Mouse (Mus musculus): Measurements from ENCODE around the gene Pls3.
"Not testable (repeated sequence)": the region's sequence is repeated elsewhere in the genome, so short reads cannot be mapped to it uniquely, and the experiment has no call there.

Gene Pls3

GRCm38 (mm10) chrX:75777461-75777860 lies 97.5 kb downstream of the Pls3 start:
- no peak for DNase-seq (ENCODE audit: low read depth, low spot score)

GRCm38 (mm10) chrX:75764794-75765328 lies 110.1 kb downstream of the Pls3 start:
- DNase-seq (ENCODE audit: low read depth, low spot score): no peak

- no peak for DNase-seq (ENCODE audit: low read depth, low spot score)
These were observed 110.7 kb downstream of the Pls3 start for GRCm38 (mm10) chrX:75764135-75764793.

DNA sequence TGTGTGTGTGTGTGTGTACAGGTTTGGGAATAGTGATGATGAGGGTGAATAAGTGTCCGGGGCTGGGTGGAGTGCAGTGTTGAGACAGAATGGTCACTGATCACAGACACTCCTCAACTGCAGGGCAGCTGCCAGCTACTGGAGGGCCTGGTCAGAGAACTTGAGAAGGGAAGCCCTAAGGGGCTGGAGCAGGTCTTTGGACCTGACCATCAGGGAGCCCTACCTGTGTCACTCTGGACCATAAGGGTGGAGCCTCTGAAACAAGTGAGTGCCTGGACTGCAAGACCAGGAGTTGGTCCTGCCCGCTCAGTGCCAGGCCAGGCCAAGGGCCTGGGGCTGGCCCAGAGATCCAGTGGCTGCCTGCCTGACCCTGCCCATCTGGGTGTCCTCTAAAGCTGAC lies 115.5 kb downstream of the Pls3 start:
- not testable (repeated sequence) for DNase-seq (ENCODE audit: low read depth, low spot score)

DNA sequence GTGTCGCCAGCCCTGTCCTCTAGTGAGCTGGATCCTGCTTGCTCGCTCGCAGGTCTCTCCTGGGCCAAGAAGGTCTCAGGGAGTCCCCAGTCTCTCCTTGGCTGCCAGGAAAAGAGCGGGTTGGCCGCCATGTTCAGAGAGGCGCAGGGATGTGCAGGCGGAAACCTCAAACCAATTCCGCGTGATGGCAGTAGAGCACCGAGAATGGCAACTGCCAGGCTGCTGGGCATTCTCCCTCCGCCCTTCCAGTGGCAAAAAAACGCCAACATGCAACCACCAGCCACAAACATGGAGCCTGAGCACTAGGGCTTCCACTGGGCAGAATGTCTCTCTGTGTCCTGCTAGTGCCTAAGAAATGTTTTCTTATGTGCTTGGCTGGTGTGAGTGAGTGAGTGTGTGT lies 115.9 kb downstream of the Pls3 start:
- not testable (repeated sequence) for DNase-seq (ENCODE audit: low read depth, low spot score)

DNA sequence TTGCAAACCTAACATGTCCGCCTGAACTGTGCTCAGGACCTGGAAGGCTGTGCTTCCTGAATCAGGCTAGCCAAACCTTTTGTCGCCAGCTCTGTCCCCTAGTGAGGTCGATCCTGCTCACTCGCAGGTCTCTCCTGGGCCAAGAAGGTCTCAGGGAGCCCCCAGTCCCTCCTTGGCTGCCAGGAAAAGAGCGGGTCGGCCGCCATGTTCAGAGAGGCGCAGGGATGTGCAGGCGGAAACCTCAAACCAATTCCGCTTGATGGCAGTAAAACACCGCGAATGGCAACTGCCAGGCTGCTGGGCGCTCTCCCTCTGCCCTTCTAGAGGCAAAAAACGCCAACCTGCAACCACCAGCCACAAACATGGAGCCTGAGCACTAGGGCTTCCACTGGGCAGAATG lies 117.0 kb downstream of the Pls3 start:
- DNase-seq (ENCODE audit: low read depth, low spot score): not testable (repeated sequence)

DNA sequence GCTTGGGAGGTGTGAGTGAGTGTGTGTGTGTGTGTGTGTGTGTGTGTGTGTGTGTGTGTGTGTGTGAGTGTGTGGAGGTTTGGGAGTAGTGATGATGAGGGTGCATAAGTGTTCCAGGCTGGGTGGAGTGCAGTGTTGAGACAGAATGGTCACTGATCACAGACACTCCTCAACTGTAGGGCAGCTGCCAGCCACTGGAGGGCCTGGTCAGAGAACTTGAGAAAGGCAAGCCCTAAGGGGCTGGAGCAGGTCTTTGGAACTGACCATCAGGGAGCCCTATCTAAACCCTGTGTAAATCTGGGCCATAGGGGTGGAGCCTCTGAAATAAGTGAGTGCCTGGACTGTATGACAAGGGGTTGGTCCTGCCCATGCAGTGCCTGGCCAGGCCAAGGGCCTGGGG lies 120.5 kb downstream of the Pls3 start:
- not testable (repeated sequence) for DNase-seq (ENCODE audit: low read depth, low spot score)

- not testable (repeated sequence) for DNase-seq (ENCODE audit: low read depth, low spot score)
These were observed 124.8 kb downstream of the Pls3 start for GRCm38 (mm10) chrX:75750126-75750725.

DNA sequence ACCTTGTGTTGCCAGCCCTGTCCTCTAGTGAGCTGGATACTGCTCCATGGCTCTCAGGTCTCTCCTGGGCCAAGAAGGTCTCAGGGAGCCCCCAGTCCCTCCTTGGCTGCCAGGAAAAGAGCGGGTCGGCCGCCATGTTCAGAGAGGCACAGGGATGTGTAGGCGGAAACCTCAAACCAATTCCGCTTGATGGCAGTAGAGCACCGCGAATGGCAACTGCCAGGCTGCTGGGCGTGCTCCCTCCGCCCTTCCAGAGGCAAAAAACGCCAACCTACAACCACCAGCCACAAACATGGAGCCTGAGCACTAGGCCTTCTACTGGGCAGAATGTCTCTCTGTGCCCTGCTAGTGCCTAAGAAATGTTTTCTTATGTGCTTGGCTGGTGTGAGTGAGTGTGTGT lies 125.7 kb downstream of the Pls3 start:
- not testable (repeated sequence) for DNase-seq (ENCODE audit: low read depth, low spot score)

- not testable (repeated sequence) for DNase-seq (ENCODE audit: low read depth, low spot score)
These were observed 130.5 kb downstream of the Pls3 start for GRCm38 (mm10) chrX:75744466-75744865.

DNA sequence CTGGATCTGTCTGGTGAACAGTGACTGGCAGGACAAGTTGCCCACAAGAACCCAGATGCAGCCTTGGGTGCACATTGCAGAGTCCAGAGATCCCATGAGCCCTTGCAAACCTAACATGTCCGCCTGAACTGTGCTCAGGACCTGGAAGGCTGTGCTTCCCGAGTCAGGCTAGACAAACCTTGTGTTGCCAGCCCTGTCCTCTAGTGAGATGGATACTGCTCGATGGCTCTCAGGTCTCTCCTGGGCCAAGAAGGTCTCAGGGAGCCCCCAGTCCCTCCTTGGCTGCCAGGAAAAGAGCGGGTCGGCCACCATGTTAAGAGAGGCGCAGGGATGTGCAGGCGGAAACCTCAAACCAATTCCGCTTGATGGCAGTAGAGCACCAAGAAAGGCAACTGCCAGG lies 135.5 kb downstream of the Pls3 start:
- DNase-seq (ENCODE audit: low read depth, low spot score): not testable (repeated sequence)

Data from brain, embryonic 18.5 days (tissue).